Mouse (Mus musculus): ENCODE results near the gene Dnah8. TPM values are rescaled to one million over a fixed set of nuclear protein-coding genes. Genes with fewer than 3 reads are reported as not detected.
"Not testable (repeated sequence)": the region's sequence is repeated elsewhere in the genome, so short reads cannot be mapped to it uniquely, and the experiment has no call there.

The Dnah8 gene
- total RNA-seq (2021): under 1 TPM; 0.60 to 0.93 TPM
- long read RNA-seq, experiment 1: 0 reads
- long read RNA-seq, experiment 2: 0 reads

DNA sequence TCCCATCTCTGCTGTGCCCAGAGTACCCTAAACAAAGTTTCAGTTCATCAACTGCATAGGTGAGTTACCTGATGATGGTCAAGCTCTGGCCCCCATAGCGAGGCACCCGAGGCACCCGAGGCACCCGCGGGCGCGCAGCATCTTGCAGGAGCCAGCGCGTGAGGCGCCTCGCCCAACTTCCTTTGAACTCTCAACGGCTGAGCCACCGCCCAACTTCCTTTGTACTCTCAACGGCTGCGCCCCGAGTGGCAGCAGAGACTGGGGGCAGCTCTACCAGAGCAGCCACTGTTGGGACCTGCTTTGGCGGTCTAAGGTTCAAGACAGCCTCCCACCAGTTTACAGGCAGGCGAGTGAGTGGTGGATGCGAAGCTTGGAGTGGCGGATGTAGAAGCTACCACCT, at the start of gene Dnah8:
Dnah8 (plus strand) TSS at position 223 of the 400 bp plus-strand sequence.
- not testable (repeated sequence) for DNase-seq (ENCODE audit: low spot score in 2 of 2)

DNA sequence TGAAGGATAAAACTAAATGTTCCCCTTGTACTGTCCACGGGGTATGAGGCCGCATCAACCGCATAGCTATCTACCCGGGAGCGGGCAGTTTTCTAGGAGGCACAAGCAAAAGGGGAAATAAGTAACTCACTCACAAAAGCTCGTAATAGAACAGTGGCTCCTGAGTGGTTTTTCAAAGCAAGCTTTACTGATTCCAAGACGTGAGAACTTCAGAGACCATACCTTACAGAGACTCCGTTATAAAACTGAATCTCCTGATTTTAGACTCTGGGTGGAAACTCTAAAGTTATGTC, 49.4 kb upstream of the Dnah8 start:
- DNase-seq (ENCODE audit: low spot score in 2 of 2): no peak

GRCm38 (mm10) chr17:30575121-30575904, 48.8 kb upstream of the Dnah8 start:
- DNase-seq (ENCODE audit: low spot score in 2 of 2): peak in 1 of 2 experiments; percentile 54

DNA sequence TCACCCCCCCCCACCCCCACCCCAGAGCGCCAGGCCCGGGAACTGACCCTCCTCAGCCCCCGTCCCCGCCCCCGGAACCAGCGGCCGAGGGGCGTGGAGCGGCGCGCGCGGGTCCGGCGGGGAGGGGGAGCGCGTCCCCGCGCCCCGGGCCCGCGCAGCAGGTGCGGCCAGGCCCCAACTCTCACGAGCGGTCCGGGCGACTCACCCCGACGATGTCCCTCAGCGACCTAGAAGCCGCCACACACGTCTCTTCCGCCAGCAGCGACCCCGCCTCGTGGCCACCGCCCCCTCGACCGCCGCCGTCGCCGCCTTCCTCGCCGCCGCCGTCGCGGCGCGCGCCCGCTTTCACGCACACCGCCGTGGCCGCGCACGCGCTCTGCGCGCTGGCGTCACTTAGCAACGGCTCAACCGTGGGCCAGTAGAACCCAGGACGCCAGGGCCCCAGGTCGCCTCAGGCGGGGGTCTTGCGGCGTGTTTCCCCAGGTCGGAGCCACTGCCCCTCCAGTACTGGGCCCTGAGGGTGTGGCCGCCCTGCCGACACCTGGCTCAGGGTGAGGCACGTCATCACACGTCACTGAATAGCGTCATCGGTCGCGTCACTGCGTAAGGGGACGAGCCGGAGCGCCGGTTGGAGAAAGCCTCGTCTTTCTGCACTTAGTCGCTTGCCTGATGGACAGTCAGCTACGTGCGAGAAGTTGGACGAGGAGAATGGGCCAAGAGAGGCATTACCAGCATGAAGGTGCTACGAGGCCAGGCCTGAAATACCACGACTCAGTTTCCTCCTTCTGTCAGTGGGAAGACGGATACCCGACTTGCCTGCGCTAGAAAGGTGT, 48.0 kb upstream of the Dnah8 start, which contains the start of gene Btbd9:
Btbd9 (minus strand) TSS at position 548 of the 833 bp plus-strand sequence.
- DNase-seq (ENCODE audit: low spot score in 2 of 2): peak; percentile 95 to 99

DNA sequence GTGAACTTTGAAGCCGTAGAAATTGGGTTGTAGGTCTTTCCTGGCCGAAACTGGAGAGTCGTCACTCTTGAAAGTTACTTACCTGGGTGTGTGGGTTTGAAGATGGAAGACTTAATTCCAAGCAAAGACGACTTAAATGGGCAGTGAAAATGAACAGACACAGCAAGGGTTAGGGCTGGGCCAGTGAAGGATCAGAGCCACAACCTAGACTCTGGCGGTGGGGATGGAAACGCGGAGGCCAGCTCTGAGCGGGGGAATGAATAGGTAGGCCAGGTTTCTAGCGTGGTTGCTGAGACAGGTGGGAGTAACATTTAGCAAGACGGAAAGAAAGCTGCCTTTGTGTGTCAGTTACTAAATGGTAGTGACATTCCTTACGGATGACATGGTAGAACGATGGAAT, 47.2 kb upstream of the Dnah8 start:
- no peak for DNase-seq (ENCODE audit: low spot score in 2 of 2)

- no peak for DNase-seq (ENCODE audit: low spot score in 2 of 2)
Measured at GRCm38 (mm10) chr17:30580781-30581180, 43.4 kb upstream of the Dnah8 start.

DNA sequence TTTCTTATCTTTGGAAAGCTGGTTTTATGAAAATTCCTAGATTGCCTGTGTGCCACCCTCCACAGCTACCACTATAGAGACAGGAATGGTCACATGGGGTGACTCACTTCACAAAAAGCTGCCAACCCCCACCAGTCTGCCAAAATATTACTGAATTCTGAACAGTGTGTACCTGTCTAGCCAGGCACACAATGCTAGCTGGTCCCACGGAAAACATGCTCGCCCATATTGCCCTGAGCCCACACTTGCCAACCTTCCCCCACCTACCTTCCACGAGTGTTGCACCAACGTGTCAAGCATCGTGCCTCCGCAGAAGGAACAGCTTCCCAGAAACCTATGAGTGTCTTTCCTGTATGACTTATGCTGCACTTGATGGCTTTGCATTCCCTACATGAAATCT, 43.0 kb upstream of the Dnah8 start:
- DNase-seq (ENCODE audit: low spot score in 2 of 2): no peak

DNA sequence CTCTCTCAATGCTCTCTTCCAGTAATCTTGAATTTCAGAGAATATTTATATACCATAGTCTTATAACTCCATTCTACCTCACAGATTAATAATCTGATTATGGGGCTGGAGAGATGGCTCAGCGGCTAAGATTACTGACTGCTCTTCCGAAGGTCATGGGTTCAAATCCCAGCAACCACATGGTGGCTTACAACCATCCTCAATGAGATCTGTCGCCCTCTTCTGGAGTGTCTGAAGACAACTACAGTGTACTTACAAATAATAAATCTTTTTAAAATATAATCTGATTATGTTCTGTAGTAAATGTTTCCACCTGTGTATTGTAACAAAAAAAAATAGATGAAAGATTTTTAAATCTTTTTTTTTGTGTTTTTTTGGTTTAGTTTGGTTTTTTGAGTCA, 41.8 kb upstream of the Dnah8 start:
- DNase-seq (ENCODE audit: low spot score in 2 of 2): no peak

GRCm38 (mm10) chr17:30583258-30584001, 40.7 kb upstream of the Dnah8 start:
- no peak for DNase-seq (ENCODE audit: low spot score in 2 of 2)

GRCm38 (mm10) chr17:30590417-30591198, 33.5 kb upstream of the Dnah8 start:
- peak; percentile 47 to 53 for DNase-seq (ENCODE audit: low spot score in 2 of 2)

DNA sequence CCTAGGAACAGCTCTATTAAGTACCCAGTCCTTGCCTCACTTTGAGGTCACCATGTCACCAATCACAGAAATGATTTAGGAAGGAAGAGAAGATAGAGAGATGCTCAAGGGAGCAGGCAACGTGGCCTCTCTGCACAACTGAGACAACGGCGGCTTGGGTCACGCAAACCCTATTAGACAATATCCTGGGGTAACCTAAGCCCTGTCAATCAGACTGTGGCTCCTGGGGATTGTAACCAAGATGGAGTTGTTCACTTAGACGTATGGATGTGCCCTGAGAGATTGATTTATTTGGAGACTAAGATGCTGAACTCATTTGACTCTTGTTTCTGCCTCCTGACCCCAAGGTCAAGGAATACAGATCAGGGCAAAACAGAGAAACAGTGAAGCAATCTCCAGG, 29.7 kb upstream of the Dnah8 start:
- DNase-seq (ENCODE audit: low spot score in 2 of 2): no peak

GRCm38 (mm10) chr17:30594846-30595245, 29.3 kb upstream of the Dnah8 start:
- DNase-seq (ENCODE audit: low spot score in 2 of 2): no peak

DNA sequence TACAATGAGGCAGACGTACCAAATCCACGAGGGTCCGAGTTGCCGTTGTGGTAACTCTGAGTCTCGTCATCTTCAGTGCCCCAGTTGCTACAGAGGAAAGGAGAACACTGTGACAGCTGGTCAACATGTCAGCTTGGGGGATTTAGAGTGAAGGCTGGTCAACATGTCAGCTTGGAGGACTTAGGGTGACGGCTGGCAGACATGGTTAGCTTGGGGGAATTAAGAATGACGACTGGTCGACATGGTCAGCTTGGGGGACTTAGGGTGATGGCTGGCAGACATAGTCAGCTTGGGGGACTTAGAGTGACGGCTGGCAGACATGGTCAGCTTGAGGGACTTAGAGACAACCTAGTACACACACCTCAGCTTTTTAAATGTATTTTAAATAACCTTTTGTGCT, 26.4 kb upstream of the Dnah8 start:
- no peak for DNase-seq (ENCODE audit: low spot score in 2 of 2)

GRCm38 (mm10) chr17:30598300-30598699, 25.9 kb upstream of the Dnah8 start:
- no peak for DNase-seq (ENCODE audit: low spot score in 2 of 2)

- DNase-seq (ENCODE audit: low spot score in 2 of 2): no peak
Measured at GRCm38 (mm10) chr17:30602175-30602574, 22.0 kb upstream of the Dnah8 start.

DNA sequence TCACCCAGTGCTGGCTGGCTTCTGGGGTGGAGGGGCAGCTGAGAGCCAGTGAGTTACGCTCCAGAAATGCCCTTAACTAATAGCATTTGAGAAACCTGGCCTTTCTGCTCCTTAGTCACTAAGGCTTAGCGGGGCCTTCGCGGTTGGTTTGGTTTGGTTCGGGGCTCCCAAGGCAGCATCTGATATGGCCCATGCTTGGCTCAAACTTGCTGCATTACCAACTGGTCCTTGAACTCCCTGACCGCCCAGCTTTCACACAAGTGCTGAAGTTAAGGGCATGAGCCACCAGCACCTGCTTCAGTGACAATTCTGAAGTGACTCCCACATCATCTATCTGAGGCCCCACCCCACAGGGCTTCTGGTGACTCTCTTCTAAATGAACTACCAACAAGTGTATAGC, 19.9 kb upstream of the Dnah8 start:
- no peak for DNase-seq (ENCODE audit: low spot score in 2 of 2)

GRCm38 (mm10) chr17:30605001-30605400, 19.2 kb upstream of the Dnah8 start:
- DNase-seq (ENCODE audit: low spot score in 2 of 2): no peak

GRCm38 (mm10) chr17:30606206-30606605, 17.9 kb upstream of the Dnah8 start:
- no peak for DNase-seq (ENCODE audit: low spot score in 2 of 2)

DNA sequence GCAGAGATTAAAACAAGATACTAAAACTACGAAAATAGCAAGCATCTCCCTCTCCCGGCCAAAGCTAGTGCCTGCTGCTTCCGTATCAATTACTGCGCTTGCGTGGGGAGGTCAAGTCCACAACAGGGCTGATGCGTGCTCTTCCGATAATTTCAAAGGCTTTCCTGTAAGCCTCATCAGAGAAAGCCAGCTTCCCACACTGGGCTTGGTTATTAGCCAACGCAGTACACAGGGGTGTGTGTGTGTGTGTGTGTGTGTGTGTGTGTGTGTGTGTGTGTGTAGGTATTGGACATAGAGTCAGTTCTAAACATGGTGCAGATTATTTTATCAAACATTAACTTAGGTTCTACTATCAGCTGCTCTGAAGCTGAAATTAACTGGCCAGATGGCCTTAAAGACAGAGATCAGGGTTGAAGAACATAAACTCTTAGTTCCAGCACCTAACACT, 17.5 kb upstream of the Dnah8 start:
- no peak for DNase-seq (ENCODE audit: low spot score in 2 of 2)

DNA sequence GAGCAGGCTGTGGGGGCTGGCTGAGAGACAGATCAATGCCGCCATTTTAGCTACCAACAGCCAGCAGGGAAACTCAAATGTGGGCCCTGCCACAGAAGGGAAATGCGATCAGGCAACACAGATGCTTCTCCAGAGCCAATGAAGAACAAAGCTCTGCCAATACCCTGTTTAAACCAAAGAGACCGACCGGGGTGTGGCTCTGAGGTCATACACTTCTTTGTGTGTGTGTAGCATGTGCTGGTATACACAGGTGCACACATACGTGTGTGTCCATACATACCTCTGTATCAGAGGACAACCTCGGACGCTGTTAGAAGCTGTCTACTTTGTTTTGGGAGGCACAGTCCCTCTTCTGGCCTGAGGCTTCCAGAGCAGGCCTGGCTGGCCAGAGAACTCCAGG, 16.8 kb upstream of the Dnah8 start:
- DNase-seq (ENCODE audit: low spot score in 2 of 2): no peak
